Mouse (Mus musculus): ENCODE data around the gene Arf3.
A peak's percentile ranks its signal among the peaks of the same experiment; 100 is the strongest.

Arf3 gene

DNA sequence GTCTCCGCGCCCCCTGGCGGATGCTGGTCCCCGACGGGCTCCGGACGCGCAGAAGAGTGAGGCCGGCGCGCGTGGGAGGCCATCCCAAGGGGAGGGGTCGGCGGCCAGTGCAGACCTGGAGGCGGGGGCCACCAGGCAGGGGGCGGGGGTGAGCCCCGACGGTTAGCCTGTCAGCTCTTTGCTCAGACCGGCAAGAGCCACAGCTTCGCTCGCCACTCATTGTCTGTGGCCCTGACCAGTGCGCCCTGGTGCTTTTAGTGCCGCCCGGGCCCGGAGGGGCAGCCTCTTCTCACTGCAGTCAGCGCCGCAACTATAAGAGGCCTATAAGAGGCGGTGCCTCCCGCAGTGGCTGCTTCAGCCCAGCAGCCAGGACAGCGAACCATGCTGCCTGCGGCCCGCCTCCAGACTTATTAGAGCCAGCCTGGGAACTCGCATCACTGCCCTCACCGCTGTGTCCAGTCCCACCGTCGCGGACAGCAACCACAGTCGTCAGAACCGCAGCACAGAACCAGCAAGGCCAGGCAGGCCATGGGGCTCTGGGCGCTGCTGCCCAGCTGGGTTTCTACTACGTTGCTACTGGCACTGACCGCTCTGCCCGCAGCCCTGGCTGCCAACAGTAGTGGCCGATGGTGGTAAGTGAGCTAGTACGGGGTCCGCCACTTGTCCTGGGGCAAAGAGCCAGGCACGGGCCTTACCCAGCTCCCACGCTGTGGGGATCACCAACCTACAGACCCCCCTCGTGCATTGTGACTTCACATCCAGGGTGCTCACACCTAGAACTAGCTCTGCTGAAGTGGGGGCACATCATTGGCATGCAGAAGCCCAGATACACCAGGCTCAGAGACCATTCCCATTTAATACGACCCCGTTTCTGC lies 26.9 kb upstream of the Arf3 start, which contains the start of gene Wnt1:
Wnt1 (plus strand) TSS at position 197 of the 875 bp plus-strand sequence.
- DNase-seq = peak; percentile 54

- no peak for DNase-seq
Measured at GRCm38 (mm10) chr15:98788972-98789660, 26.1 kb upstream of the Arf3 start.

GRCm38 (mm10) chr15:98787930-98788329 lies 24.9 kb upstream of the Arf3 start:
- DNase-seq = no peak

DNA sequence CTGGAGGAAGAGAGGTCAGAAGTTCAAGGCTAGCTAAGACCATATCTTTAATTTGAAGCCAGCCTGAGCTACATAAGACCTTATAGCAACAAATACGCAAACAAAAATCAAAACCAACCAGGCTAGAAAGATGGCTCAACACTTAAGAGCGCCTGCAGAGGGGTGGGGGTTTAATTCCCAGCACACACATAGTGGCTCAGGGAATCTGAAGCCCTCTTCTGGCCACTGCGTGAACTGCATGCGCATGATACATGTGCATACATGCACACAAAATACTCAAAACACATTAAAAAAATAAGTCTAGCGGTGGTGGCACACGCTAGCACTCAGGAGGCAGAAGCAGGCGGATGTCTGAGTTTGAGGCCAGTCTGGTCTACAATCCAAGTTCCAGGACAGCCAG lies 22.7 kb upstream of the Arf3 start:
- DNase-seq = no peak

- no peak for DNase-seq
Measured at GRCm38 (mm10) chr15:98781166-98781565, 18.2 kb upstream of the Arf3 start.

DNA sequence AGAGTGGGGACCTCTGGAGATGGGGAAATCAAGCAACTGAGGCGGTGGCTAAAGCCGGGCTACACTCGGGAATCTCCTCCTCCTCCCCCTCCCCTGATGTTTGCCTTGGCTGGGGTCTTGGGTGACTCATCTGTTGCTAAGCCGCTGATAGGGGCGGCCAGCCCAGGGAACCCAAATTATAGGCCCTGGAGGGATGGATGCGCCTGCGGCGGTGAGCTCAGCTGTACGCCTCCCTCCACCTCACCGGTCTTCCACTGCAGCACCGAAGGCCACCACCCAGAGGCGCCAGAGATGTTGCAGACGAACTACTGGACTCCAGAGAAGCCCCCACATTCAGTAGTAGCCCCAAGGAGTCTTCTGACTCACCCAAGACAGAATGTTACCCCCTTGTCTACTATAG lies 17.6 kb upstream of the Arf3 start:
- DNase-seq = no peak

GRCm38 (mm10) chr15:98780075-98780474 lies 17.1 kb upstream of the Arf3 start:
- no peak for DNase-seq

- DNase-seq = no peak
Measured at GRCm38 (mm10) chr15:98778806-98779205, 15.8 kb upstream of the Arf3 start.

GRCm38 (mm10) chr15:98778191-98778770 lies 15.3 kb upstream of the Arf3 start:
- DNase-seq = no peak

DNA sequence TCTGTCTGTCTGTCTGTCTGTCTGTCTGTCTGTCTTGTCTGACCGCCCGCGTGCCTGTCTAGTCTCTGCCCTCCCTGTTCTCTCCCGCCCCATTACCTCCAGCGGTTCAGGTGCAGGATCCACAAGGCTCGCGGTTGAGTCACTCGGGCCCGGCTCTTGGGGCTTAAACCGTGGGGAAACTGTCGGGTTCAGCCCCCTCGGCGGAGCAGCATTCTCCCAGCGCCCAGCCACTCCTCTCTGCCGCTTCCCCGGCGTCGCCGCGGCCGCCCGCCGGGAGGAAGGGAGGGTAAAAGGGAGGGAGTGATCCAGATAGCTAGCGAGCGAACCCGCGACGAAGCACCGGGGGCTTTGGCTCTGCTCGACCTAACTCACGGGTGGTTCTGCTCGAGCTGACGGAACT lies 14.7 kb upstream of the Arf3 start, which contains the start of gene Wnt10b:
Wnt10b (minus strand) TSS at position 389 of the 400 bp plus-strand sequence.
- DNase-seq = no peak

DNA sequence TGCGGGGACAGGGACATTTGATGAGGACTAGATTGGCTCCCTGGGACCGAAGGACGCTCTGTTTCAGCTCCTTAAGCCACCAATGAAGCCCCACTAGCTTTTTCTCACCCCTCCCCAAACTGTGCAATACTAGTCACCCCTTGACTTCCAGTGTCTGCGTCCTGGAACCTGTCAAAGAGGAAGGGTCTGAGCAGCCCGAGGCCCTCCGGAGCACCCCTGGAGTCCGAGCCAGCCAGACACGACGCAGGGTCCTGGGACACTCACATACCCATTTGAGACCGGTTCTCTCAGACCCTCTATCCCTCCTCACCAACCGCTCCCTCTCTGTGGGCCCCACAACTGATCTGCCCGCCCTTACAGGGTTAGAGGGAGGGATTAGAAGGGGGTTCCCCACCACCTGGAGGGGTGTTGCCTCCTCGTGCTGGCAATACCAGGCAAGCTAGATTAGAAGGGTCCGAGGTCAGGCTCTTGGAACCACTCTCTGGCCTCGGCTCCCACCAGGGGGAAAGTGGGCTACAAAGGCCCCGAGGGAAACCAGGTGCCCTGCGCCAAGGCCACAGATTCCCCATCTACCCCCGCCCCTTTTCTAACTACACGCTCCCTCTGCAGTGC lies 14.1 kb upstream of the Arf3 start:
- DNase-seq = no peak

DNA sequence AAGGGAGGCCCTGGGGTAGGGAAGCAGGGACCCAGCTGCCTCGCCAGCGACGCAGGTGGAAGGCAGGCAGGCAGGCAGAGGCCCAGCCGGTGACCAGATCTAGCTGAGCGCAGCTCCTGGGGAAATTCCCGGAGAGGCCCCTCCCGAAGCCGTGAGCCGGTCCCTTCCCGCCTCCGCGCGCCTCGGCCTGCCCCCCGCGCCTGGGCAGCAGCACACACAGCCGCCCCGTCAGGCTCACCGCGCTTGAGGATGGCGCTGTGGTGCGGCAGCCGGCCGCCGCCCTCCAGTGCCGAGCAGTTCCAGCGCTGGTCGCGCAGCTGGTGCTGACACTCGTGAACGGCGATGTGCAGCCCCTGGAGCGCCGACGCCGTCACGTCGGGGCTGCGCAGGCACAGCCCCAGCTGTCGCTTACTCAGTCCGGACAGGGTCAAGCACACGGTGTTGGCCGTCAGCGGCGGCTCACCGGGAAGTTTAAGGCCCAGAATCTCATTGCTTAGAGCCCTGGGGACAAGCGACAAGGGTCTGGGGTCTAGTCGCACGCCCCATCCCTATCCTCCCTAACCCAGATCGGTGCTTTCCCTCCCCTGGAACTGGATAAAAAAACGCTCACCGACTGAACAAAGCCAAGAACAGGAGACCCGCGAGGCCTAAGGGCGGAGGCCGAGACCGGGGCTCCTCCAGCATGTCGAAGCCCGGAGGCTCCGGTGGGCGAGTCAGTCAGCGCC lies 13.4 kb upstream of the Arf3 start:
- DNase-seq = no peak

DNA sequence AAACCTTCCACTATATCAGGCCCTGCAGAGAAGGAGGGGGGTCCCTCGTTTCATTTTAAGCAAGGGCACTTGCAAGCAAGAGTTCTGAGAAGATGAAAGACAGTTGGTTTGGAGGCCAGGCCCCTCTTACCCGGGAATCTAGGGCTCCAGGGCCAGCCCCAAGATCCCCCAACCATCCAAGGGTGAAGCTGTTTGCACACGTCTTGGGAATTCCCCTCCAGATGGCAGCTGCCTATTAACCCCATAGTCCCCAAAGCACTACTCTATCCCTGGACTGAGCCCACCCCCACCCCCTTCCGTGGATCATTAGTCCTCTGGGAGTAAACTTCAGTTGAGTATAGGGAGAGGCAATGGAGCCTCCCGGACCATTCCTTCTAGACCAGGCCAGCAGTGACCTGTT lies 12.5 kb upstream of the Arf3 start:
- DNase-seq = no peak

DNA sequence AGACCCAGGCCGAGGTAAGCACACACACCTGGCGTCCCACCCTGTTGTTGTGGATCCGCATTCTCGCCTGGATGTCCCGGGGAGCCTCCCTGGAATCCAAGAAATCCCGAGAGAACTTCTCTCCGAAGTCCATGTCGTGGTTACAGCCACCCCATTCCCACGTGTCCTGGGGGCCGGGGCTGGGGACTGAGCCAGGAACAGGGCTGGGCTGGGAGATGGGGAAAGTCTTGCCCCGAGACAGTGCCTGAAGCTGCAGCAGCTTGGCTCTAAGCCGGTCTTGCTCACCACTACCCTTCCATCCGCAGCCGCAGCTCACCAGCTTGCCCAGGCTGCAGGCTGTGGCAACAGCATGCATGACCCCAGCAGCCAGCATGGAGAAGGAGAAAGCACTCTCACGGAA lies 11.1 kb upstream of the Arf3 start:
- no peak for DNase-seq

DNA sequence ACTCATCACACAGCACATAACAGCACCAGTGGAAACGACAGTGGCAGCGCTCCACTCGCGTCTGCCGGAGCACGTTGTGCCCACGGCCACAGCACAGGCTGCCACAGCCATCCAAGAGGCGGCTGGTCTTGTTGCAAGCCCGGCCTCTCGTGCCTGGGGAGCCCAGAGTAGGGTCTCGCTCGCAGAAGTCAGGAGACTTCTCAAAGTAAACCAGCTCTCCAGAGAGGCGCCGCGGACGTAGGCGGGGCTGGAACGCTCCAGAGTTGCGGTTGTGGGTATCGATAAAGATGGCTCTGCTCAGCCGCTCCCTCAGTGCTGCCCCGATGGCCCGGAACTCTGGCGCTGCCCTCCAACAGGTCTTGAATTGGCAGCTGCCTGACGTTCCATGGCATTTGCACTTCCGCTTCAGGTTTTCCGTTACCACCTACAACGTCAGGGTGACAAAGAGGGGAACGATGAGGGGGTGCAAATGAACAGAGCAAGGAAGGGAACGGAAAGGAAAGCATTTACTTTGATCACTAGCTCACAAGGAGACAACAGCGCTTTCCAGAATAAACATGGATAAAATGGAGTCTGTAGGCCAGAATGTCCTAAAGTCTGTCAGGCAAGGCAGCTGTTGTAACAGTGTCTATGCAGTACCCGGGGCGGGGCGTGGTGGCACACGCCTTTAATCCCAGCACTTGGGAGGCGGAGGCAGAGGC lies 9.6 kb upstream of the Arf3 start:
- DNase-seq = no peak

DNA sequence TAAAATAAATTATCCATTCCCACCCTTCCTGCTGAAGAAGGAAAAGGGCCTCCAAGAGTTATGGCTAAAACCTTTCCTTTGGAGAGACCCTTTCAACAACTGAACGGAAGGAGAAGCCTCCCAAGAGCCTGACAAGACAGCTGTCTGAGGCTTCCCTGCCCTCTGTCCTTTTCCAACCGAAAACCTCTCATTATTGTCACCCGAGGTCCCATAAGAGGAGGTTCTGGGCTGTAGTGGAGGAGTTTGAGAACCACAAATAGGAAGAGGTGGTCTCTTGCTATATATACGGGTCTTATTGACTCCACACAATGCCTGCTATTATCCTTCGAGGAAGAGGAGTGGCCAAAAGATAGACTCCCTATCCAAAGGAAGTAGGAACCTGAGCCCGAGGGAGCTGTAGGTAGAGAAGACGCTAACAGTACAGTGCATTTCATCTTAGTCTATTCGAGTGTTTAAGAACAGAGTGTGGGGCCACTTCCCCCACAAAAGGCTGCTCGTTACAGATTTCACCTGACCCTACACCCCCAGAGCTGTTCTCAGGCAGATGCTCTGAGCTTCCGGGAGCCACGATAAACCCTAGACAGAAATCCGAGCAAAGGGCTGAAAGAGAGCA lies 8.9 kb upstream of the Arf3 start:
- DNase-seq = no peak

- no peak for DNase-seq
Measured at GRCm38 (mm10) chr15:98768259-98768658, 5.2 kb upstream of the Arf3 start.

GRCm38 (mm10) chr15:98765929-98766328 lies 2.9 kb upstream of the Arf3 start:
- DNase-seq = no peak

- peak; percentile 69 for DNase-seq
Measured at GRCm38 (mm10) chr15:98762201-98762621, 803 bp downstream of the Arf3 start.

DNA sequence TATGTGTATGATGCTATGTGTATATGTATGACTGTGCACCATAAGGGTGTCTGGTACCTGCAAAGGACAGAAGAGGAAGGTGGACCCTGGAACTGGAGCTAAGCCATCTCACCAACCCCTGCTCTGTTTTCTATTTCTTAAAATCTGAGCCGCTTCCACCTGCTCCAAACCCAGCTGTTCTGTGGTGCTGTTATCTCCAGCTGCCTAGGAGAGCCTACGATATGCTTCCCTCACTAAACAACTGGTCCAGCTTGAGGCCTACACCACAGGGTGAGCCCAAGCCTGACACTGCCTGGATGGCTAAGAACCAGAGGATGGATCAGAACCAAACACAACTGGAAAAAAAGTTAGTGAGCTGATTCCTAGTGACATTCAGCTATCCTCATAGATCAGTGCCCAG lies 8.9 kb downstream of the Arf3 start:
- no peak for DNase-seq

DNA sequence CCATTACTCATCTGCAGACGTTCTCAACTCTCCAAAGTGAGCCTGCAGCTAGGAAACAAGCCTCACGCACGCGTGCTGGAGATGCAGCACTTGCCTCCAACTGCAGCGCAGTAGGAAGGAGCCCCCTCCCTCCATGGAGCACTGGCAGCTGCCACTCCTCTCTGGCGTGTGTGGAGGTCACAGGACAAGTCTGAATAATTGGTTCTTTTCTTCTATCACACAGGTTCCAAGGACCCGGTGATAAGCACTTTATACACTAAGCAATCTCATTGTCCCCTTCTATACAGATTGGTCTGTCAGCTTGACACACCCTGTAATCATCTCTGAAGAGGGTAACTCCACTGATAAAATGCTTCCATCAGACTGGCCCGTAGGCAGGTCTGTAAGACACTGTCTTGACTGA lies 10.0 kb downstream of the Arf3 start:
- DNase-seq = no peak

- DNase-seq = no peak
Measured at GRCm38 (mm10) chr15:98749093-98749492, 13.9 kb downstream of the Arf3 start.

Measured in right cerebral cortex, postnatal 14 days (tissue).